Mouse (Mus musculus) embryonic fibroblast, embryonic 13.5 days (primary cell): ENCODE results near the gene Slx1b.

ENCODE experiments used
- CTCF ChIP-seq: IDR thresholded peaks from 2 replicates; pipeline ENCODE4 v1.5.1; 2011; ENCODE audit warnings: mild to moderate bottlenecking, control low read depth, low read length, moderate library complexity, borderline replicate concordance; ENCODE audit not compliant: insufficient read depth
- POLR2A ChIP-seq: IDR thresholded peaks from 2 replicates; pipeline ENCODE4 v1.6.1; 2011; ENCODE audit warnings: low read depth, mild to moderate bottlenecking, control low read depth, low read length, moderate library complexity

- TF ChIP-seq POLR2A: no peak
- TF ChIP-seq CTCF: no peak
Measured at GRCm38 (mm10) chr7:126689021-126689420, 6.6 kb downstream of the Slx1b start.
